Mouse (Mus musculus) embryonic fibroblast, embryonic 13.5 days (primary cell): ENCODE results near the gene Grcc10.

ENCODE experiments used
- CTCF ChIP-seq: IDR thresholded peaks from 2 replicates; pipeline ENCODE4 v1.5.1; 2011; ENCODE audit warnings: mild to moderate bottlenecking, control low read depth, low read length, moderate library complexity, borderline replicate concordance; ENCODE audit not compliant: insufficient read depth
- POLR2A ChIP-seq: IDR thresholded peaks from 2 replicates; pipeline ENCODE4 v1.6.1; 2011; ENCODE audit warnings: low read depth, mild to moderate bottlenecking, control low read depth, low read length, moderate library complexity

- TF ChIP-seq POLR2A (no peak), CTCF (no peak)
Measured at GRCm38 (mm10) chr6:124755306-124755705, 14.1 kb upstream of the Grcc10 start.
